Mouse (Mus musculus): ENCODE measurements at regions not wholly inside any gene's neighbourhood (a gene's known extent, or its start where the extent isn't known, plus 50 kb on each side); places are given as distances from the start of the nearest gene placed in this dataset.

DNA sequence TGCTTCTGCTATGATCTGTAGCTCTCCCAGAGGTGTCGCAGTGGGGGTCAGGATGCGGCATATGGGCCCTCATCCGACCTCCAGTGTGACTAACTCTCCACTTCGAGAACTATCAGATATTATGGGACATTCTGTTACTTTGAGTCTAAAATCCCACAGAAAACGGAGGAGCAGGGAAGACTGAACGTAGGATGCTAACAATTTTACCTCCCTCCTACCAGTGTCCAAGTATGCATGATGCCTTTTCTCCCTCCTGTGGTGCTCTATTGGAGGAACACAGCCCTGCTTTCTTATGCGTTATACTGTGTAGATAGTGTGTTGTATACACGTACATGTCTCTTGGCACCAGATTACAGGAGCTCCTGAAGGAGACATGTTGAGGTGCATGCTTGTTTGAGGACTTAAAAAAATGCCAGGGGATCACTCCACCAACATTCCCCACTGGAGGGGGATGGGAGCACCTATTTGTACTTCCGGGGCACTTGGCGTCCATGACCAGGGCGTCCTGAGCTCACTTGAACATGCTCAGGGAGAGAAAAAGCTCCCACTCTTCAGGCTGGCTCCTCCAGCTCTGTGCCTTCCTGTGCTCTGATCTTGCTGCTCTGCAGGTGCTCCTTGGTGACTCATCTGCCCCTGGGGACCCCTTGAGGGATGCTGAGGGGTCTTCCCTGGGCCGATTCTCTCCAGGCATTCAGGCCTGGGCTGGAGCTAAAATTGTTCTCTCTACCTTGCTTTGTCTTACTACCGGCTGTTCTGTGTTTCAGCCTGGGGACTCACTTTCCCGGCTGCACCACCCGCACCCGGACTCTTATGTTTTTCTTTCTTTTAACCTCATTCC is 73.6 kb upstream of the Bod1 start:
- TF ChIP-seq CTCF (IDR thresholded peaks at IDR 0.05; ENCODE audit: low read depth, low read length) (no peak), POLR2A (IDR thresholded peaks at IDR 0.05; ENCODE audit: extremely low read depth, insufficient read depth, low read length) (no peak)

All from liver, adult 2 months (tissue).